Mouse (Mus musculus) kidney, adult 11 months (tissue): ENCODE results near the gene Lclat1.
"Not testable (repeated sequence)": the region's sequence is repeated elsewhere in the genome, so short reads cannot be mapped to it uniquely, and the experiment has no call there.

ENCODE experiments used
- DNase-seq: peaks from one replicate; pipeline ENCODE4 v3.0.0; 2022

Lclat1 gene

DNA sequence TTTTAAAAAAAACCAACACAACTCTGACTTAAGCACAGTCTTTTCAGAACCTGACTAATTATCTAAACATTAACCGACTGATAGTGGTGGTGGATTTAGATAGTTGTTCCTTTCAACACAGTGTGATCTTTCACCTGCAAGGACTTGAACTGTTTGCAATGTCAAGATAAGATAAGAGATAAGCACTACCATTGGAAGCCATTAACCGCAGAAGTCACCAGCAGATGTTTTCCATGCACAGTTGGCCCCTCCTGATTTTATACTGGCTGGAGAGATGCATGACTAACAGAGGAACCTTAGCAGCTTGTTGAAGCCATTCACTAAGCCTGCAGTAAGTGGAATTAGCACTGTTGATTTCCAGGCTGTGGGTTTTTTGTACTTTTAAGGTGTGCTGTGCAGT, 34.7 kb downstream of the Lclat1 start:
- DNase-seq, result no peak

GRCm38 (mm10) chr17:73145426-73145825, 37.6 kb downstream of the Lclat1 start:
- DNase-seq, result no peak

DNA sequence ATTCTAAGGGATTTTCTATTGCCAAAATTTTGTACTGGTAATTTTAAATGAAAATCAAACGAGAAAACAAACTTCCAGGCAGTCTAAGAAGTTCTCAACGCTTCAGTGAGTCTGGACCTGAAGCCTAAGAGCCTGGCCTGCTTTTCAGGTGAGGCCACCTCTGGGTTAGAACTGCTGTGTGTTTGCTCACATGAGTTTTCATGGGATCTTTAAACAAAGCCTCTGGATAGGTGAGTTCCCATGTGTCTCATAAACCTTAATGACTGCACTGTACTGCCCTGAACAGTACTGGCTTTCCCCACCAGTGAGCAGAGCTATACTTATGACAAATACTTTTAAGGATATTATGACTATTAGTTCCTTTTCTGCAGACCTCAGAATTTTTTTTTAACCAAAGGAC, 40.8 kb downstream of the Lclat1 start:
- no peak for DNase-seq

DNA sequence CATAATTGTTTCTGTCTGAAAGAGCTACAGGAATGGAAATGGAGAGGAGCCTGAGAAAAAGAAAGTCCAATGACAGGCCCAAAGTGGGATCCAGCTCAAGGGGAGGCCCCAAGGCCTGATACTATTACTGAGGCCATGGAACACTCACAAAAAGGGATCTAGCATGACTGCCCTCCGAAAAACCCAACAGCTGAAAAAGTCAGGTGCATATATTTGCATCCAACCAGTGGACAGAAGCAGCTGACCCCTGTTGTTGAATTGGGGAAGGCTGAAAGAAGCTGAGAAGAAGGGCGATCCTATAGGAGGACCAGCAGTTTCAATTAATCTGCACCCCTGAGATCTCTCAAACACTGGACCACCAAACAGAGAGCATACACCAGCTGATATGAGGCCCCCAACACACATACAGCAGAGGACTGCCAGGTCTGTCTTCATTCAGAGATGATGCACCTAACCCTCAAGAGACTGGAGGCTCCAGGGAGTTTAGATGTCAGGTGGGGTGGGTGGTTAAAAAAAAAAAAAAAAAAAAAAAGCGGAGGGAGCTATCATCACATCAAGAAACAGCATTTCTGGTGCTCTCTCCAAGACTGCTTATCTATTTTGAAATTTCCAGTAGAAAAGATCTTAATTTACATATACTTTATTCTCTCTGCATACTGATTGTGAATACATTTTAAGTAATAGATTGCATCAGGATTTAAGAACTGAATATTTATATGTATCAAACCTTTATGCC, 45.2 kb downstream of the Lclat1 start:
- DNase-seq, result not testable (repeated sequence)

DNA sequence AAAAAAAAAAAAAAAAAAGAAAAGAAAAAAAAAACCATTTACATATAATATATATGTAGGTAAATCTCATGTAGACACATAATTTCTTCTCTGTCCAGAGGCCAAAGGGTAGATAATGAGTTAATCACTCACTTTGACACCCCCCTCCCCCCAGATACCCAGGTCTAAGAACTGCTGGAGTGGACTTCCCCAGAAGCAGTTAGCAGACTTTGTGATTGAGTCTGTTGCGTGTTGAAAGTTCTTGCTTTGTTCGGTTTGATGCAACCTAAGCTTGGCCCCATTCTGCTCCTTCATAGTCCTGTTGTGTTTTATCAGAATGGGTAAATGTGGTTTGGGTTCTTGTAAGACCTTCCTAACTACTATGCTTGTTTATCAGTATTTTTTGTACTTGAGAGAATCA, 45.9 kb downstream of the Lclat1 start:
- DNase-seq, result no peak

GRCm38 (mm10) chr17:73156606-73157005, 48.8 kb downstream of the Lclat1 start:
- no peak for DNase-seq

DNA sequence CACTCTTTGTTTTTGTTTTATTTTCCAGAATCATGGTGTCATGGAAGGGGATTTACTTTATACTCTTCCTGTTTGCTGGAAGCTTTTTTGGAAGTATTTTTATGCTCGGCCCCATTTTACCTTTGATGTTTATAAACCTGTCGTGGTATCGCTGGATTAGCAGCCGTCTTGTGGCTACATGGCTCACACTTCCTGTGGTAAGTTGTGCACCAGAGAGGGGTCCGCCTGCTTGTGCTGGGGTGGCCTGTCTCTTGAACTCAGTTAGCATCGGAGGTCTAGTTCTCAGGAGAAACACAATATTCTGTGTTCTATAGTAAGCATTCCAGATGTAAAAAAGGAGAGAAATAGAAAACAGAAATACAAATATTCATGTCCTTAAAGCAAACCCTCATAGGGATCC, 54.0 kb downstream of the Lclat1 start:
- DNase-seq, result no peak

DNA sequence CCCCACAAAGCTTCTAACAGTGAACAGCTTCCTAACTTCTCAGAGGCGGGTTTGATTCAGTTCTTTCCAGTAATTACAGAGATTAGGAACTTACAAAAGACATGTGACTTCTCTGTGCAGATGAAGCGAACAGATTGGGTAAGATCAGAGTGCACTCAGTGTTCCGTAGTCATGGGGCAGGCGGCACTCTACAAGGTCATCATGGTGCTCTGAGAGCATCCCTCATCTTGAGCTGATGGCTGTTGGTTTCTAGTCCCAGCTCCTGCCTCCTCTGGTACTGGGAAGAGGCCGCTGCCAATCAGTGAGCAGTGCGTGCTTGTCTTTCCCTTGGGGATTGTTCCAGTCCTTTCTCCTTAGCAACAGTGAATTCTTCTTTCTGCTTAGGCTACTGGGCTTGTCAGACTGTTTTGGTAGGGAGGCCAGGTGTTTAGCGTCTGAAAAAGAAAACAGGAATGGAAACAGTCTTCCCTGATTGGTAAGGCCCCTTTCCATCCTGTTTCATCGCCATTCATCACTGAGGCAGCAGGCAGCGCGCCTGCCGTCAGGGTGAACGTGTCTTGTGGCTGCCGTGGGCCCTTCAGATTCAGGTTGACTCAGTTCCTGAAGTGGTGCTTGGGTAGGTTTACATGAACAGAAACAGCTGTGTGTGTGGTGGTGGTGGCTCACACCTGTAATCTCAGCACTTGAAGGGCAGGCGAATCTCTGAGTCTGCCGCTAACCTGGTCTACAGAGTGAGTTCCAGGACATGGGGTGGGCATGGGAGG, 54.8 kb downstream of the Lclat1 start:
- DNase-seq, result no peak

DNA sequence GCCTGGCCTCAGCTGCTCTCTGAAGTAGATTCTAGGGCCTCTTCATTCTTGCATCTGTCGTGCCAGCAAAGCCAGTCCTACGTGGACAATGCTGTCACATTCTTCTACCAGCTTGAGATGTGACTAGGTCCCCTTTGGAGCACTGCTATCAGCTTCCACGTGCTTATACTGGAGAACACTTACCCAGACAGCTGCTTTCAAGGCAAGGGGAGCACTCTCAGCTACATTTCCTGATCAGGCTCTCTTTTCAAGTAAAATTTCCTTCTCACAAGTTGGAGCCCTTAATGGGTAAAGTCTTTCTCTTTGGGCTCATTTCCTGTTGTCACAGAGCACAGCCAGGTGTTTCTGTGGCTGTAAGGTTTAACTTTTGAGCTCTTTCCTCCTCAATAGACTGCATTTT, 55.8 kb downstream of the Lclat1 start:
- DNase-seq, result no peak

DNA sequence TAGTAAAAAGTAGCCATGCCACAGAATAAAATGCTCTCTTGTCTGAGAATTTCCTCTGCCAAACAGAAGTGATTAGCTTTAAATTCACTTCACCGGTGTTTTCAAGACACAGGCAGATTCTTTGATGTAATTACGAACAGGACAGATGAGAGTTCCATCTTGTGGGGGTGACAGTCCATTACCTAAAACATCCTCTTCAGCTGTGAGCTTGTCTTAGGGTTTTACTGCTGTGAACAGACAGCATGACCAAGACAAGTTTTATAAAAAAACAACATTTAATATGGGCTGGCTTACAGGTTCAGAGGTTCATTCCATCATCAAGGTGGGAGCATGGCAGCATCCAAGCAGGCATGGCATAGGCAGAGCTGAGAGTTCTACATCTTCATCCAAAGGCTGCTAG, 56.3 kb downstream of the Lclat1 start:
- DNase-seq, result no peak

GRCm38 (mm10) chr17:73169461-73169860, 61.7 kb downstream of the Lclat1 start:
- DNase-seq, result no peak

DNA sequence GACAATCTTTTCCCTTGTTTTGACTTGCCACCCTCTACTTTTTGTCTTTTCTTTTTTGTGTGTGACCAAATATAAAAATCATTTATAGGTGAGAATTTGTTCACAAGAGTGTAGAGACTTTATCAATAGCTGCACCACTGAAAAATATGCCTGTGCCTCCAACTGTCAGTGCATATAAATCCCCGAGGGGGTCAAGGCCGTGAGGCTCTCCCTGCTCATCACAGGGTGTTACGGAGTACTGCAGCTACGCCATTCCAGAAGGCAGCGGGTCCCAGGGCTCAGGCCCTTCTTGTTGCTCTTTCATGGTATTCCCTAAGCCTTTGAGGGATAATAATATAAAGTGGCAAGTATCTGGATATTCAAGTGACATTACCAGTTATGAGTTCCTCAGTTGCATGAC, 62.4 kb downstream of the Lclat1 start:
- no peak for DNase-seq

- DNase-seq, result peak; percentile 31
Observed at GRCm38 (mm10) chr17:73174083-73174562, 66.3 kb downstream of the Lclat1 start.

DNA sequence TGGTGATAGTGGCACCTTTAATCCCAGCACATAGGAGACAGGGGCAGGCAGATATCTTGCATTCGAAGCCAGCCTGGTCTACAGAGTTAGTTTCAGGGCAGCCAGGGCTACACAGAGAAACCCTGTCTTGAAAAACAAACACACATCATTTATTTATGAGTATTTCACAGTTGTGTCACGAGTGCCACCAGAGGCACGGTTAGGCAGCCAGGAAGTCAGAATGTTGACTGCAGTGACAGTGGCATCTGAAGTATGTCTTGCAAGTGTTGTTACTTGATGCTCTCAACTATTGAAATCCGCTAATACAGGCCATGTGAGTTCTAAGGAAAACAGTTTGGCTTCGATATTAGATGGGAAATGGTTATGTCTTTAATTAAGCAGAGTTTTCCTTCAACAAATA, 67.9 kb downstream of the Lclat1 start:
- DNase-seq, result no peak

DNA sequence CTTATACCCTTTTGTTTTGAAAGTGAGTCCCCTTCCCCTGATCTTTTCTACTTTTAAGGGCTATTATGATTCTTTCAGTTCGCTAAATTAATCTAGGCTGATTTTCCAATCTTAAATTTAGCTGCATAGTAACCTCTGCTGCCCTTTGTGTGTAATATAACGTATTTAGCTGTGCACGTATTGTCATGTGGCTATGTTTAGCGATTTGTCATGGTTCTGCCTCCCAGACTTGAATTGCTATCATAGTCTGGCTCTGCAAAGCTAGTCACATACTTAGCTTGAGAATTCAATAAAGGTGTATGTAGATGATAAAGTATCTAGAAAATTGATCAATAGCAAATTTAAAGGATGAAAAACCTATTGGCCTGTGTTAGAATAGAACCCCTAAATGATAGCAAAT, 69.3 kb downstream of the Lclat1 start:
- DNase-seq, result no peak

DNA sequence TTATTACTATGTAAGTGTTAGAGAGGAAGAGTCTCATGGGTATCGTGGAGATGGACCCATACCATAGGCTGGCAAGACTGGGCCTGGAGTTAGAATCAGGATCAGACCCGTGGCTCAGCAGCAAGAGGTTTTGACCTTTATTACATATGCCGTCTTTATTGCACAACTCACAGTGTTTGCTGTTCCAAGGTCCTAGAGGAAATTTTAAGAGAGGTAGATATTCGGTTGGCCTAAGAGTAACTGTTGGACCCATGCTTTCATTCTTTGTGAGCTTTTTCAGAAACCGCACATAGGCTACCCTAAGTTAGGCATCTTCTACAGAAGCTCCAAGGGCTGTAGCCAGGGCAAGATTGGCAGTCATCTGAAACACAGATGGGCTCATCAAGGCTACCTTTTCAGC, 79.1 kb downstream of the Lclat1 start:
- no peak for DNase-seq

DNA sequence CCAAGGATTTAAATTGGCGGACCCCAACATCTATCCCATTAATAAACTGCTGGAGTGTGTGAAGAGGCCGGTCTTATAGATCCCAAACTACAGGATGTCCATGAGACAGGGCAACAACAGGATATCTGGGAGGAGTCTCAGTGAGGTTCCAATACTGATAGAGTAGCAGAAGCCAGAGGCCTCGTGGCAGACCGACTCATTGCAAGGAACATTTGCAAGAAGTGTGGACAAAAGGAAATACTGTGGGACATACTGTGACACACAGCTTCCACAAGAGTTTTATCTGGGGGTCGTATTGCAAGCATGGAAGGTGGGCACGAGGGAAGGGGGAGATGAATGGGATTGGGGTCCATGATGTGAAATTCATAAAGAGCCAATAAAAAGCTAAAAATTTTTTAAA, 86.4 kb downstream of the Lclat1 start:
- no peak for DNase-seq

- no peak for DNase-seq
Observed at GRCm38 (mm10) chr17:73194575-73194974, 86.8 kb downstream of the Lclat1 start.

DNA sequence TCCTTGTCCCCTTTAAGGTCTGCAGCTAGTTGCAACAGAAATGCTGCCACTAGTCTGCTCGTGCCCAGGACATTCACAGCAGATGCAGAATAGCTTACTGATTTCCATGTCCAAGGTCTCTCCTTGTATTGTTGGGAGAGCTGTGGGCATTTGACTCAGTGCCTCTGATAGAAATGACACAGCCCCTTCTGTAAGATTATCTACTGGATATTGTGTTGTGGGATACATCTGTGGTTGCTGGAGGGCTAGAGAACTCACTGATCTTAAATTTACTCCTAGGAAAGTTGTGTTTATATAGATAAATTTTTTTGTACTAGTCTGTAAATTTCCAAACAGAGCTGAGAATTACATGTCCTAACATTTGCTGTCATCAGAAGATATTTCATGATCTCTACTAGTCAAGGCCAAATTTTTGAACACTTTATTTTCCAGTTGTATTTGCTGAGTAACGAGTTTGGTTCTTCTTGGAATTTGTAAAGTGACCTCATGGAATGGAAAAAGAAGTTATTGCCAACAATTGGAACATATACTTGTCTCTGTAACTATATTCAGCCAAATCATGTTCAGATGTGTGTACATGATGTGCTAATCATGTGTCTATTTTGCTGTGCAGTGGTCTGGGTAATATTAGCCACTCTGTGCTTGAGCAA, 87.4 kb downstream of the Lclat1 start:
- no peak for DNase-seq

DNA sequence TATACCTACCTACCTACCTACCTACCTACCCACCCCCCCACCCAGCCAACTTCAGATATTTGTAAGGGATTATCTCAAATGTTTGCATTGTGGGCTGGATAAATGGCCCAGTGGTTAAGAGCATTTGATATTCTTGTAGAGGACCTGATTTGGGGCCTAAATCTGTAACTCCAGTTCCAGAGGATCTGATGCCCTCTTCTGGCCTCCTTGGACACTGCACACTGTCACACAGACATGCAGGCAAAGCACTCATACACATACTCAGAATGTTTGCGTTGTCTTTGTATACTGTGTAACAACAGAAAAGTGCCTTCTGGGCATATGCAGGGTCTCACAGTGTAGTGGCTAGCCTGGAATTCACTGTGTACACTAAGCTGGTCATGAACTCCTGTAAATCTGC, 88.4 kb downstream of the Lclat1 start:
- no peak for DNase-seq

GRCm38 (mm10) chr17:73197724-73198123, 89.9 kb downstream of the Lclat1 start:
- DNase-seq, result no peak

DNA sequence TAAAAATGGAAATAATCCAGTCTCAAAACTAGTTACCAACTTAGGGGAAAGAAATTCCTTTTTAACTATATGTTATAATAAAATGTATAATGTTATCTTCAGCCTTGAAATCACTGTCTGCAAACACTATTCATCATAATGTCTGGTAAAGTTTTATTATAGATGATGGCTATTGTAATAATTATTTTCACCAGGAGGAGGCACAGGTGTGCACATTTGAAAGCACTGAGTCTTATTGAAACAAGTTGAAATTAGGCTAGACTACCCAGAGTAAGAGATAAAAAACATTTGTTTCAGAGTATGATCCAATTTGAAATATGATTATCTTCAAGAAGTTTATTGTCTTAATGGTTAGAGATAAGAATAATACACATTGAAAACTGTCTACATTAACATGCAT, 91.6 kb downstream of the Lclat1 start:
- DNase-seq, result no peak

DNA sequence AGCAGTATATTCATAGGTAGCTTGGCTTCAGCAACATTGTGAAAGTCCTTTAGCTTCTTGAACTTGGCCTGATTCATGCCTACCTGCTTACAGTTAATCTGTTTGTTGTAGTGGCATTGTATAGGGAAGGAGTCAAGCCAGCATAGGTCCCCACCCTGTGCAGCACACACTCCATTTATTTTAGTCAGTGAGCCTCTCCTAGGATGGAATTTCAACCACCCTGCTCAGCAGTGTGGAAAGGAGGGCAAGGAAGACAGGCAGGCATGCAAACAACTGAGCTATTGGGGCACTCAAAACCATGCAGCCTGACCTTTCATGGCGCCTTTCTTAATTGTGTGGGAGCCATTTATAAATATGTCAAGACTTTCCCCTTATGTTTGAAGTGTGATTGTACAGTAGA, 92.6 kb downstream of the Lclat1 start:
- DNase-seq, result no peak
